Mouse (Mus musculus) G1E (cell line): ENCODE results near the gene Gm21874. TPM values are rescaled to one million over a fixed set of nuclear protein-coding genes. Genes with fewer than 3 reads are reported as not detected.
"Not testable (repeated sequence)": the region's sequence is repeated elsewhere in the genome, so short reads cannot be mapped to it uniquely, and the experiment has no call there.

ENCODE experiments used
- ATAC-seq: 2 replicates; pipeline ENCODE4 v1.8.0; 2016; ENCODE audit warnings: mild to moderate bottlenecking; ENCODE audit not compliant: insufficient number of reproducible peaks, poor library complexity, low FRiP score, severe bottlenecking; ENCODE audit errors: extremely low read depth
- DNase-seq: peaks from one replicate; pipeline ENCODE4 v3.0.0; 2012; ENCODE audit warnings: low spot score
- H3K27me3 ChIP-seq: 2 replicates; pipeline ENCODE4 v1.6.1; 2012; ENCODE audit warnings: mild to moderate bottlenecking, low read length, inconsistent platforms; ENCODE audit not compliant: insufficient read depth
- H3K36me3 ChIP-seq: replicated peaks from 2 replicates; pipeline ENCODE3; 2012; ENCODE audit warnings: mild to moderate bottlenecking, inconsistent platforms
- H3K4me1 ChIP-seq: 2 replicates; pipeline ENCODE4 v1.6.1; 2012; ENCODE audit warnings: low read depth, low read length, inconsistent platforms, mixed read lengths; ENCODE audit not compliant: insufficient read depth
- H3K4me3 ChIP-seq: 2 replicates; pipeline ENCODE4 v1.5.1; 2012; ENCODE audit warnings: low read depth, mild to moderate bottlenecking, inconsistent platforms, low read length, moderate library complexity, mixed read lengths
- H3K9me3 ChIP-seq: replicated peaks from 2 replicates; pipeline ENCODE4 v1.6.1; 2012; ENCODE audit warnings: inconsistent platforms
- polyA plus RNA-seq: library from polyadenylated mRNA; stranded (reverse); fragments of >175 nt; gene quantifications from 2 replicates; pipeline ENCODE4 v1.2.3, GENCODE M21; 2012
- total RNA-seq, 2 experiments: library from RNA; stranded (forward) in 1 of 2; stranded (reverse) in 1 of 2; fragments of 200-1000 nt in 1 of 2; fragments of >200 nt in 1 of 2; fragmentation: Nextera tagmentation in 1 of 2; gene quantifications; 2 replicates each; pipeline ENCODE4 v1.2.3; 2014 to 2017

Gene Gm21874
- total RNA-seq (2014; fragmentation: Nextera tagmentation) (not detected in 2 replicates), total RNA-seq (2017) (not detected in 2 replicates), polyA plus RNA-seq (not detected in 2 replicates)

DNA sequence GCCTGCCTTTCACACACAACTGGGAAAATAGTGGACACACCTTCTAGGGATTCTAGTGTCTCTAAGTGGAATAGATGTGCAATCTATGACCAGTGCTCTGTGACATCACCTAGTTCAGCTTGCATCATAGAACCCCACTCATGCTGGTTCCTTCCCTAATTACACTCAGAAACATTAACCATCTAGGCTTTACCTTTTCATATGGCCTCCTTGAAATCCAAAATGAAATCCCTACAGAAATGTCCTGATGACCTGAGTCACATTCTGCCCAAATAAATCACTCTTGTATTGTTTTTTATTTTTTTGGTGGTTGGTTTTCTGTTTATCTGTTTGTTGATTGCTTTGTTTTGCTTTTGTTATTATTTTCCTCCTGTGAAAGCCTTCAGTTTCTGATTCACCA lies at the start of gene Gm21874:
Gm21874 (minus strand) TSS at position 101 of the 400 bp plus-strand sequence.
- DNase-seq, H3K36me3 ChIP-seq, H3K4me1 ChIP-seq, ATAC-seq, H3K27me3 ChIP-seq, H3K4me3 ChIP-seq, H3K9me3 ChIP-seq: not testable (repeated sequence)

Other genes starting within 250 kb of the Gm21874 start
- not detected in 2 replicates for gene Gm21721, start 214.0 kb downstream of the Gm21874 start, total RNA-seq (2014; fragmentation: Nextera tagmentation)
- not detected in 2 replicates for gene Gm21721, start 214.0 kb downstream of the Gm21874 start, total RNA-seq (2017)
- gene Gm21721, start 214.0 kb downstream of the Gm21874 start, polyA plus RNA-seq = not detected in 2 replicates
- gene Gm21812, start 69.0 kb downstream of the Gm21874 start, total RNA-seq (2014; fragmentation: Nextera tagmentation) = not detected in 2 replicates
- gene Gm21812, start 69.0 kb downstream of the Gm21874 start, total RNA-seq (2017) = not detected in 2 replicates
- not detected in 2 replicates for gene Gm21812, start 69.0 kb downstream of the Gm21874 start, polyA plus RNA-seq